Mouse (Mus musculus): ENCODE results near the gene Mcm10. TPM values are rescaled to one million over a fixed set of nuclear protein-coding genes. Genes with fewer than 3 reads are reported as not detected.

The Mcm10 gene
- 10 to 100 TPM in 1 of 2 experiments, 1 to 10 TPM in 1; 4.9 to 10.9 TPM for total RNA-seq (2021)
- long read RNA-seq, experiment 1, partial matches to known transcripts, result 0 of 1 reads
- long read RNA-seq, experiment 1, other reads (novel, unspliced or antisense), result 0 of 1 reads
- long read RNA-seq, experiment 2, partial matches to known transcripts, result 1 of 2 reads
- long read RNA-seq, experiment 2, other reads (novel, unspliced or antisense), result 0 of 2 reads

DNA sequence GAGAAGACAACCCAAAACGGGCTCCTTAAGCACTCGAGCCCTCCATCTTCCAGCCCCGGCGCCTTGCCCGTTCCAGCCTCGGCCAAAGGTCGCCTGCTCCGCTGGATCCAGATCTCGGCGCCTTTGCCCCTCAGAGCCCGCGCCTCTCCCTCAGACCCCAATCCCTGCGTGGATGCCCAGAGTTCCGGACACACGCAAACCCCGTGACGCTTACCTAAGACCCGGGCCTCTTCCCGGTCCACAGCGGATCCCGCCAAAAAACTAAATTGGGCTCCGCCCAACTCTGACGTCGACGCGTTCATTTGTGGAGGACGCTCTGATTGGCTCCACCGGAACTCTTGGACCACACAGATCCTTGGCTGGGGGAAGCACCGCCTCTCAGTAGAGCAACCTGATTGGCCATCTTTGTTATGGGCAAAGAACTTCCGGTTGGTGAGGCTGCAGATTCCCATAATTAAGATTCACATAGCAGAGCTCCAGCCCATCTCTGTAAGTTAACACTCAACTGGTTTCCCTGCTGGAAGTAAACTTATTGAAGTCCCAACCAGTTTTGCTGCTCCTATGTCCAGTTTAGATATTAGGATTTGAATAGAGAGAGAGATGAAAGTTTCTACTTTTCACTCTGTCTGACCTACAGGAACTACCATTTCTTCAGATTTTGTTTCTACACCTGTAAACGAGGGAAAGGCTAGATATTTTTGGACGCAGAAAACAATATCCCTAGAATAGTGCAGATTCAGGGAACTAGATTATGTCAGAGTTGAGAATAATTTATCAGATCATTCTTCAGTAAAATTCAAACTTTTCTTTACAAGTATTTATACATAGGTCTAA, at the start of gene Mcm10:
Mcm10 (minus strand) TSS at position 301 of the 834 bp plus-strand sequence.
- peak; percentile 92 to 93 for DNase-seq

DNA sequence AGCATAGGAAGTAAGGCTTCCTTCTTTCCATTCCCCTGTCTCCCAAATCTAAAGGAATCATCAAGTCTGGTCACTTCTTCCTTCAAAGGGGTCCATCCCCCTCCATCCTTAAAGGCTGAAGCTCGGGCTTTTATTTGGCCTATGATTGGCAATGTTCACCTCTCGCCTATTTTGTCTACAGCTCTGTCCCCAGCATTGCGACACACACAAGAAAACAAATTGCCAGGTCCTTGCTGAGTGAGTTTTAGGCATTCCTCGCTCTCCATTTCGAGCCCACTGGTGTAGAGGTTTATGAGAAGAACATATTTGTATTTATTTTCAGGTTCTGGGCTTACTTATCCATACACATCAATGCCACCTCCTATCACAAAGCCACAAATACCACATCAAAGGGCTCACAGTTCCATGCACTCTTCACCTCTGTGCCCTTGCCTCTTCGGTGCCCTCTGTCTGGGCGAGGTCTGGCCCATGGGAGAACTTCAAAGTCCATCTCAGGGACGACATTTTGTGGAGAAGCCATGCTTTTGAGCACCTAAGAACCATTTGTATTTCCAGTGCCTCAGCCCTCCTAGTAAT, 48.6 kb upstream of the Mcm10 start:
- peak in 1 of 2 experiments; percentile 39 for DNase-seq

DNA sequence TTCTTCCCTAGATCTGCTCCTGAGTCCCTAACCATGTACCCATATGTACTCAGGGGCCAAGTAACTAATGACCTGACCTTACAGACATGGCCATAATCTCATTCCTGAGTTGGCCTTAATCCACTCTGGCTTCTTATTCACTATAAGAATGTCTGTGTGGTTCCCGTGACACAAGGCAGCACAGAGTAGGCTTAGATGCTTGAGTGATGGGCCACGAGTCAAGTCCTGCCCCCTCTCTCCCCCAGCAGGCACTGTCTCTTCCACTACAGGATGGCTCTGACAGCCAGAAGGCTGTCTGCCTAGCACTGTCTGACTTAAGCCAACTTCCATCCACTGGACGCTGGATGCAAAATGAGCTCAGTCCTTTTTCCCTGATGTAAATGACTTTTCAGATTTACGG, 47.4 kb upstream of the Mcm10 start:
- no peak for DNase-seq

DNA sequence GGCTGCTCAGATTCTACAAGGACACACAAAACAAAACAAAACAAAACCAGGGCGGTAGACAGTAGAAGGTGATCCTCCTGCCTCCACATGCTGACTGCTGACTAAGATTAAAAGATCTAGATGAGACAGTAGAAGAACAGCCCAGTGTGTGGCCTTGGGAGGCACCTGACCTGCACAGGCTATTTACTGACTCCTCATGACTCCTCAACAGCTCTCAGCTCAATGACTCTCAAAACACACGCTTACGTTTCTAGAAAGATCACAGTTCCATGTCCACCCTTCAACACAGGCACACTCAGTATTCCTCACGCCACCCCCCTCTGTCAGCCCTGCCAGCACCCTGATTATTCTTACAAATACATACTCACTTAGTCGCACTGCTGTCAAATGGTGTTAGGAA, 45.8 kb upstream of the Mcm10 start:
- DNase-seq, result no peak

DNA sequence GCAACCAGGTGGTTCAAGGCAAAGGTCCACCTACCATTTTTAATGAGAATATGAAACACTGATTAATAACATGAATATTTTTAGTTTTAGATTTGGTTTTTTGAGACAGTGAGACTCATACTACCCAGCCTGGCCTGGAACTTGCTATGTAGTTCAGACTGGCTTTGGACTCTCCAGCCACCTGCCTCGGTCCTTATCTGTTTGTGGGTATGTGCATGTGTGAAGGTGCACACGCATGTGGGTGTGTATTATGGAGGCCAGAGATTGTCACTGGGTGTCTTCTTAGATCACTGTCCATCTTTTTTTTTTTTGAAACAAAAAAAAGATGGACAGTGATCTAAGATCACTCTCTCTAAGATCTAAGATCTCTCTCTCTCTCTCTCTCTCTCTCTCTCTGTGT, 38.0 kb upstream of the Mcm10 start:
- no peak for DNase-seq

DNA sequence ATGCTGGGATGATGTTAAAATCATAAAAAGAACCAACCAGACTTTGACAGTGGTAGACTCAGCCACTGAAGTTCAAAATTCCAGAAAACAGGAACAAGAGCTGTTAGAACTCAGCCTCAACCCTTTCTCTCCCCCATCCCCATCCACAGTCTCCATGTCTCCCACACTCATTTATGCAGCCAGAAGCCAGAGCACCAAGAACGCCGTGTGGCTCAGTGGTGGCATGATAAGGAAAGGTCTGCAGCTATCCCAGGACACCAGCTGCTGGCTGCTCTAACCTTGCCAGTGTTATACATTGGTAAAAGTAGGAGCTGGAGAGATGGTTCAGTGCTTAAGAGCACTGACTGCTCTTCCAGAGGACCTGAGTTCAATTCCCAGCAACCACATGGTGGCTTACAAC, 34.4 kb upstream of the Mcm10 start:
- DNase-seq, result no peak

DNA sequence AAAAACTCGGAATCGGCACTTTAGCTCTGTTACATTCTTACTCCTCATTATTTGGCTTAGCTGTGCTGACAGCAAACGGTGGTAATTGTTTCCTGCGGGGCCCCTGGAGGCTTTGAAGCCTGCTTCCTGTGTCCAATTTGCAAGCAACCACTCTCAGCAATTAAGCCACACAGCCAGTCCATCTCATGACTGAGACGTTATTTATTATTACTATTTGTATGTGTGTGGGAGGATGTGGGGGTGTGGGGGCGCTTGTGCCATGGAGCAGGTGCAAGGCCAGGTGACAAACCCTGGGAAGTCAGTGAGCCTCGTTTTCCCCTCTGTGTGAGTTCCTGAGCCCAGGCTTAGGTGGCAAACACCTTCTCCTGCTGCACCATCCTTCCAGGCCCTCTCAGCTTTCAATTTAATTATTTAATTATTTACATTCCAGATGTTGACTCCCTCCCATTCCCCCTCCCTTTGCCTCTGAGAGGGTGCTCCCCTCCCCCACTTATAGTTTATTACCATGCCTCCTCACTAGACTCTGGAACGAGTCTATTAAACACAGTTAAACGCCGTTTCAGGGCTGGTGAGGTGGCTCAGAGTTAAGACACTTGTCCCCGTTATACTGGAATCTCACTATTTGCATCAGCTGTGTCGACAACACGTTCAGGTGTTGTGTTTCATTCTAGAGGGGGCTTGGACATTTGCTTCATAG, 32.8 kb upstream of the Mcm10 start:
- no peak for DNase-seq

DNA sequence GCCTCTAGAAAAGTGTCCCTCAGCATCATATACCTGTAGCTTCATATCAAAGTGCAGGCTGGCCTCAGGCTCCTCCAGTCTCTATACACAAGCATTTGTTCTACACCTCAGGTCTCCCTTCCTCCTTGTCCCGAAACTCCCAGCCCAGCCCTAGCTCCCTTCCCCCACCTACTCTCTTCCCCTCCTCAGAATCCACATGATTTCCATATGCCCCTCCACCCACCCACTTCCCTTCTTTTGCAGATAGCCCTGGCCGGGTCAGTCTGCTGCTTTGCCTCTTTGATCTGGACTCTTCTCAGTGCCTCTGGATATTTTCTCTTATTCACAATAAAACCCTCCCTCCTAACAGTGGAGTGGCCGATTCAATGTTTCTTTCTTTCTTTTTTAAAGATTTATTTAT, 31.7 kb upstream of the Mcm10 start:
- no peak for DNase-seq

DNA sequence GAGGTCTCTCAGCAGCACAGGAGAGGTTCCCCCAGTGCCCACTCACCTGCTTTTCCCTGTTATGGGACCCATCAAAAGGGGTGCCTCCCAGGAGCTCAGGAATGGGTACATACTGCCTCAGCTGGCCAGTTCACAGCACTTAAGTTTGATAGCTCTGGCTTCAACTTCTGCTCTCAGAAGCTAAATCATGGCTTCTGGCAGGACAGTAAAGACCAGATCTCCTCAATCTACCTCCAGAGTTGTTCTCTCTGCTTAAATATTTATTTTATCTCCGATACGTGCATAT, 30.8 kb upstream of the Mcm10 start:
- DNase-seq, result no peak

DNA sequence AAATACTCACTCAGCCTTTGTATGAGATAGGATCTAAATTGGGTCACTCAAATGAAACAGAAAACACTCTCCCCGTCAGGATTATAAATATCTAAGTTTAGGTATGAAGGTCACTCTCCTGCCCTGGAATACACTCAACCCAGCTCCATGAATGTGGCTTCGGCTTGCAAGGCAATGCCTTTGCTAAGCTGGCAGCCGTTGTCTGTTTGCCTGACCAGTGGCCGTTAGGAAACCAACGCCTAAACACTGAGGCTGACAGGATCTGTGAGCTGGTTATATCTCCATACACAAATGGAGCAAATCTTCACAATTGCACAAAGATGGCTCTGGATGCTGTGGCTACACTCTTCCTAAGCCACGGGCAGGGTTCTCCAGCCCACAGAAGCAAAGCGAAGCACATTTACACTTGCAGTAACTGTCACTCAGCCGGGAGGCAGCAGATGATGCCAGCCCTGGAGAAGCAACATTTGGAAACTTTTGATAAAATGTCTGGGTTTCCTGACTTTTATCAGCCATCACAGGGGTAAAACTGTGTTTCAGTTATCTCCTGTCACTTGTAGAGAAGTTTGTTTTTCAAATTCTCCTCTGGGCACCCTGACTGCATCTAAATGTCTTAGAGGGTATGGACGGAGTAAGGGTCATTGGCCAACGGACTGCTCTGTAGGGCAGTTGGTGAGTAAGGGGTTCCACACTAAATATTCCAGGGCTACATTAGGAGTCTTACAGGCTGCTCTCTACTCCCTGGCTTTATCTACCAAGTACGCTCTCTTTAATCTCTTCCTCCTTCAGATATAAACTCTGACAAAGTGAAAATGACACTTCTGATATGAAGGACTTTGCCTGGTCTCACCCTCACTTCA, 30.3 kb upstream of the Mcm10 start:
- peak in 1 of 2 experiments; percentile 28 for DNase-seq

DNA sequence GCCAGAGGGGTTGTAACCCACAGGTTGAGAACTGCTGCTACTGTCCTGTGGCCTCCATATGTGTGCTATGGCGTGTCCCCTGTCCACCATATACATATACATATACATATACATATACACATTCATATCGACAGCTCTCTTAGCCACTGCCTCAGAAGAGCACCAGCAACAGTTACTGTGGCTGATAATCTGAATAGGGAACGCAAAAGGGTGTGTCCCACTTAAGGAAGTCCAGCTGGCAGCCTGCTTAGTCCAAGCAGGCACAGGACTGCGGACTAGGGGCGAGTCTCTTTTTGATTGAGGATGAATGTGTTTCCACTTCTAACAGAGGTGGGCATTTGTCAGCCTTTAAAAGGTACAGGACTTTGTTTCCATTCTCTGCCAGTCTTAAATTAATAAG, 29.3 kb upstream of the Mcm10 start:
- DNase-seq, result no peak

DNA sequence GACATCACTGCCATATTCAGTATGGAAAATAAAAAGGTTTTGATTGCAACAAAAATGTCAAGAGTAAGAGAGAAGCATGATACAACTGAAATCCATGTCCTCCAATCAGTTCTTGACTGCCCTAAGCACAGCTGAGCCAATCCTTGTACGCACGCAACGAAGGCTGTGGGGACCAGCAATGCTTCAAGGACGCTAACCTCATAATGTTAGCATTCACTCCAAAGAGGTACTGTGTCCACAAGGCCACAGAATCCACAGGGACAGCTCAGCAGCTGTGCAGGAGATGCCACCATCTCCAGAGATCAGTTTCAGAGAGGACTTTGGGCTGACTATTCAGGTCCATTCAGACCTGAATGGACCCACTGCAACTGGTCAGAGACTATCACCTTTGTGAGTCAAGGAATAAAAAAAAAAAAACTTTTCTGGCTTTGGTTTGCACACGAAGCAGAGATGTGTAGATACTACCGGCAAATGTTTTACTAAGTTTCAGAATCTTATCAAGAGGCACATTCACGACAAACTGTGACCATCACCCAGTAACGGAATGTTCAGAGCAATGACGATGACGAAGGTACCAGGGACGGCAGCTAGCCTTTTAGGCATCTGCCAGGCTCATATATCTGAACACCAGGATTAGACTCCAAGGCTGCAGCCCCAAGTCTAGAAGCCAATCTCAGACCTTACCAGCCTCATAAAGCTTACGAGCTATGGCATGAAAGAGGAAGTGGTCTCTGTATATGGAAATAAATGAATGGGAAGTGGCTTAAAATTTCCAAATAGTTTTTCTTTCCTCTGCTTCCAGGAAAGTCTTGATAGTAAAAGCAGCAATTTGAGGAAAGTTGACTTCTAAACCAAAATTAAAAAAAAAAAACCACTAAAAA, 27.9 kb upstream of the Mcm10 start:
- peak; percentile 61 to 63 for DNase-seq

DNA sequence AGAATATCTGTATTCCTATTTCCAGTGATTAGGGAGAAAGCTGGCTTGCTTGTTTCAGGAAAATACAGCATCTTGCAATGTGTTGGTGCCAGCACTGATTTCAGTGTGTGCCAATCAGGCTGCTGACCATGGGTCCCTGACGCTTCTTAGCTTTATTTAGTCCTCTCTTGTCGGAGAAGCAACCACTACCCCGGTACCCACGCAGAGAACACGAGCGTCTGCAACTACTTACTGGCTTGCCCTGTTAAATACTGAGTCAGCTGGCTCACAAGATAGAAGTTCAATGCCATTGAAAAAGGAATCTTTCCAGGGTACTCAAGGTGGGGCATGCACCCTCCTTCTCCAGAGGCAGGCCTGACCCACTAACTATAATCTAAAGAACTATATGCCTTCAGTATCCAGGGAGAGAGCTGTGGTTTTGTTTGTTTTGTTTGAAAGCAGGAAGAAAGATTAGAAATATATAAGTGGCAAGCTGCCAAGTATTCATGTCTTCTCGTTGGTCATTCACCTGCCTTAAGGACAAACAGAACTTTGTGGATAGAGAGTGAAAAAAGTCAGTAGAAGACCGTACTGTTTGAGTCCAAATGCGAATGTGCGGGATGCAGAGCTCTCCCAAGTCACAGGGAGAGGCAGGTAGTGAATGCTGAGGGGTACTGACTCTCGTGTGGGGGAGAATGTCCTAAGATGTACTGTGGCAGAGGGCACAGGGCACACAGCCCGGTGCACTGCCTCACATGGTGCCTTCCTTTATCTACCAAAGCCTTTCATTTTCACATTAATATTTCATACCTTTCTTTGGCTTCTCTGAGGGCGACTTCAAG, 27.0 kb upstream of the Mcm10 start:
- DNase-seq, result no peak

DNA sequence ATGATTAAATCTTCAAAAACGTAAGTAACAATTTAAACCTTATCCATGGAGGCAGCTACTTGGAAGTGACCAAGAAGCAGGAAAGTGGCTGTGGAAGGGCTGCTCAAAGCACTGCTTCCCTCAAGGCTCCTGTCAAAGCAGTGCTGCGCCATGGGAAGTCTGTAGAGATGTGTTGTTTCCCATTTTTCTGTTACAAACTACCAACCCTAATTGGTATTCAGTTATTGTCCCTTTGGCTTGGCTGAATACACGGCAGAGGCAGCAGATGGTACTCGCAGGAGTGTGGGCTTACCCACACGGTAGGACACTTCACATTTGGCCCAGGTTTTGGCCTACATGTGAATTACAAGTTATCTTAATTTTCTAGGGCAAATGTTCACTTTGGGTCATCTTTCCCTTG, 25.7 kb upstream of the Mcm10 start:
- DNase-seq, result no peak

DNA sequence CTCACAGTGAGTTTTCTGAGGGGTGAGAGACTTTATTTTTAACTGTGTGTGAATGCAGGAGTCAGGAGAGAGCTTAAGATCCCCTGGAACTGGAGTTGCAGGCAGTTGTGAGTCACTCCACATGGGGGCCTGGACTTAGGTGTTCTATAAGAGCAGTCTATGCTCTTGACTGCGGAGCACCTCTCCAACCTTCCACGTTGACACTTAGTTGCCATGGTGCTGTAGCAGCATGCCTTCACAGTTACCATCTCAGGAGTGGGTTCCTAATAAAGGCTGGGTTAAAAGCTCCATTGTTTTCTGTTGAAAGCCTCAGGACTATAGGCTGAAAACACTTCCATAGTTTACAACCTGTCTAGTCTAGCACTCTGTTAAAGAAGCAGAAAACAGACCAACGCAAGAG, 24.8 kb upstream of the Mcm10 start:
- no peak for DNase-seq

DNA sequence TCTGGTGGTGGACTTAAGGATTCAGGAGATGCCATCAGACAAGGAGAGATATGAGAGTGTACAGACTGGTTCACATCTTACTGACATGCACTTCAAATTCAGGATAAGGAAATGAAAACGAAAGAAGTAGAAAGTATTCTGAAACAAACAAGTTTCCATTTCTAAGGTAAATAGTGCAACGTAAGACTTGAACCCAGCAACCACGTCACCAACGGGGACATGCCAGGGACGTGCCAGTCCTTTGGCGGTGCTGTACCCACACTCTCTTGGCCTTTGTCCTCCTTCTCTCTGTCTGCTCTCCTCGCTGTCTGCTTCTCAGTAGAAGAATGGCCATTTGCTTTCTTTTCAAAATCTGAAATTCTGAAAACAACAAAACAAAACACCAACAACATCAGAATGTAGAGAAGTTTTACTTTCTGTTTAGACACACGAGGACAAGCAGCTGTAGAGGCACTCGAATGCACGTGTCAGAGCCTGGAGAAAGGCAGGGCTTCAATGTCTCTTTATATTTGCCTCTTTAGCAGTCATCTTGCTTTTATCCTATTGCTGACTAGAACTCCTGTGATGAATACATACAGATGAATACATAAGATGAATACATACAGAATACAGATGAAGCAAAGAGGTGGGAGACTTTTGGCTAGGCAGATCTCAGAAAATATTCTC, 24.0 kb upstream of the Mcm10 start:
- DNase-seq, result no peak

DNA sequence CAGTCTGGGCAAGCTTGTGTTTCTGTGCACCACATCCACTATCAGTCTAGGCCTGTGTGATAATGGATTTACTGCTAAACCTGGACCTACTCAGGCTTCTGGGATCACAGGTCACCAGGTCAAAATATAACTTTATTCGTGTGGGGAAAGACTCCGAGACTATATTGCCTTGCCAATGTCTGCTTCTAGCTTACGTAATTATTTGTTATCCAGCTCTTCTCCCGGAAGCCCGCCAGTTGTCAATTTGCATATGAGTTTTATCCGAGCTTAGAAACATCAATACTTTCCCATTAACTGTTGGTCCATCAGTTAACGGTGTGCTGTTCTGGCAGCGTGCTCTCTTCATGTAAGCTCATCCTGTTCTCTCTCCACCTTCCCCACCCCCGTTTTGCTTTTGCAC, 22.6 kb upstream of the Mcm10 start:
- DNase-seq, result no peak

DNA sequence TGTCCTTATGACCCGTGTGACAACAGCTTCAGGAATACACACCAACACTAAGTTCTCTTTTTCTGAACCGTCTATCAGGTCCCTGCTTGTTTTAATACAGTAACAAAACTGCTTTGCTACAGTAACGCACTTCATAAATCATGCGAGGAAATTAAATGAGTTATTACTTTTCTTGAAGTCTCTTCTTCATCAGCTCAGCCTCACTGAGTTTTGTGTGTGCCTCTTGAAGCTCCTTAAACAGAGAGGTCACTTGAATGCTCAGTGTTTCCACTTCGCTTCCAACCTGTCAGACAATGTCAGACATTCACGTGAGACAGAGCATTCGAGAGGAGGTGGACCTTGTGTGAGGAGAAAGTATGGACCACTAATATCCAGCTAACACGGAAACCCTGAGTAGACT, 22.2 kb upstream of the Mcm10 start:
- no peak for DNase-seq

DNA sequence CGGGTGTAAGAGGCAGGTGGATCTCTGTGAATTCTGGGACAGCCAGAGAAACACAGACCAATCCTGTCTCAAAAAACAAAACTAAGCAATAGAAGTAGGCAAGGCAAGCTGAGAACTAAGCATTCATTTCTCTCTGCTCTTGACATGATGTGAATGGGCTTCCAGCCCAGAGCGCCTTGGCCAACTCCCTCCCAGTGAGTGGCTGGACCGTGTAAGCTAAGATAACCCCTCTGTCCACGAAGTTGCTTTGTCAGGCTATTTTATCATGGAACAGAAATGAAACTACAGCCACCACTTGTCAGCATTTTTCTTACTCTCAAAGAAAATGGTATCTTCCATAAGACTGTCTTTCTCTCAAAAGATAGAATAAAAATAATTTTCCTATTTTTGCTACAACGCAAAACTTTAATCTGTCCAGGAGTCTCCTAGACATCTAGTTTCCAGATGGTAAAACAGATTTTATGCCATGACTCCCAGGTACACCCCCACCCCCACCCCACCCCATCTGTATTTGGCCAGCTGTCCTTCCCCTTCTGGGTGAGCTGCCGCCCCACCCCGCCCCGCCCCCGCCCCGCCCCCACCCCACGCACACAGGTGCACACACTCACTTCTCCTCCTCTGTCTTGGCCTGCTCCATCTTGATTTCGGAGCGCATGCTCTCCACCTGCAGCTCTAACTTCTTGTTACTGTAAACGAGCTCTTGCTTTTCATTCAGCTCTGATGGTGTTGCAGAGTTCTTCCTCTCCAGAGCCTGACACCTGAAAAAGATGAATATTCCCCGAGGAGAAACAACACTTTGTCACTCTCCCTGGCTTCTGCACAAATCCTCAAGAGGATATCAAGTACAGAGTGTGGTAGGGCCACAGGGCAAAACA, 21.2 kb upstream of the Mcm10 start:
- no peak for DNase-seq

Data from adrenal gland, postnatal 36 days (tissue).